Mouse (Mus musculus): ENCODE measurements around the gene Wiz. TPM values are rescaled to one million over a fixed set of nuclear protein-coding genes. Genes with fewer than 3 reads are reported as not detected.

Gene Wiz
- polyA plus RNA-seq, 2 experiments, result 36.0 to 63.8 TPM

- peaks cover 73% of the 10 kb centered on the region for H3K27me3 ChIP-seq (ENCODE audit: control insufficient read depth, insufficient read depth, low read length)
- no peak overlapping the region for H3K9ac ChIP-seq (ENCODE audit: low read depth, low read length, severe bottlenecking)
- H3K4me1 ChIP-seq (ENCODE audit: control insufficient read depth, insufficient read depth, low read length), result 0 out of 2 replicates have a peak, but pooled peaks cover 4% of the 10 kb centered on the region
- DNase-seq (ENCODE audit: low spot score) (no peak), ATAC-seq (ENCODE audit: low FRiP score, low read depth) (no peak)
- H3K9me3 ChIP-seq (ENCODE audit: control insufficient read depth, low read length), result no peaks in the 10 kb centered on the region
- TF ChIP-seq POLR2A (IDR thresholded peaks at IDR 0.05; ENCODE audit: borderline replicate concordance, extremely low read depth, insufficient read depth, insufficient read length), result no peak
- H3K36me3 ChIP-seq (ENCODE audit: control insufficient read depth, insufficient read depth, low read length), result no peaks in the 10 kb centered on the region
- H3K4me3 ChIP-seq (replicated peaks; ENCODE audit: low read length), result peak overlapping the region; percentile 24
- no peak overlapping the region for H3K27ac ChIP-seq (replicated peaks; ENCODE audit: low read depth, low read length)
- peak overlapping the region; percentile 33 for H3K4me2 ChIP-seq (replicated peaks; ENCODE audit: low read depth, low read length, severe bottlenecking)
- 3% methylated on average over 37 of the region's 37 CpGs for WGBS
Measured at GRCm38 (mm10) chr17:32396266-32396665, 7.0 kb upstream of the Wiz start.

DNA sequence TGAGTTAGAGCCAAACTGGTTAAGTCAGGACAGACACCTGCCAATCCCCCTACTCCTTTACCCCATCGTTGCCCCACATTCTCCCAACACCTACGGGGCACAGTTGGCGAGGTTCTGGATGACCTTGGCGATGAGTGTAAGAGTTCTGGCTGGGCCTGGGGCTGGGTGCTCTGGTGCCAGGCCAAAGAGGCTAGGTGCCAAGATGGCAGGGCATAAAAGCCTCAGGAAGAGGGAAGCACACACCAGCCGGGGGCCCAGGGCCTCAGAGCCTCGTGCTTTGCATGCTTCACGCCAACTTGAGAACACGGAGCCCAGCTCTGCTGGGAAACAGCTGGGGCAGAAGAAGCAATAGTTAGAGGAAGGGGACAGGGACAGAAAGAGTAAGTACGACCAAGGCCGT lies 4.7 kb upstream of the Wiz start:
- Histone ChIP-seq H3K9me3 (ENCODE audit: control insufficient read depth, low read length) (no peaks in the 10 kb centered on the region), H3K27me3 (ENCODE audit: control insufficient read depth, insufficient read depth, low read length) (peaks cover 76% of the 10 kb centered on the region), H3K4me2 (replicated peaks; ENCODE audit: low read depth, low read length, severe bottlenecking) (no peak overlapping the region), H3K27ac (replicated peaks; ENCODE audit: low read depth, low read length) (no peak overlapping the region), H3K4me3 (replicated peaks; ENCODE audit: low read length) (no peak overlapping the region), H3K36me3 (ENCODE audit: control insufficient read depth, insufficient read depth, low read length) (no peaks in the 10 kb centered on the region), H3K4me1 (ENCODE audit: control insufficient read depth, insufficient read depth, low read length) (0 out of 2 replicates have a peak, but pooled peaks cover 4% of the 10 kb centered on the region), H3K9ac (ENCODE audit: low read depth, low read length, severe bottlenecking) (no peak overlapping the region)
- WGBS, result 82% methylated on average over 10 of the region's 10 CpGs
- TF ChIP-seq POLR2A (IDR thresholded peaks at IDR 0.05; ENCODE audit: borderline replicate concordance, extremely low read depth, insufficient read depth, insufficient read length), result no peak
- ATAC-seq (ENCODE audit: low FRiP score, low read depth) (no peak), DNase-seq (ENCODE audit: low spot score) (no peak)

DNA sequence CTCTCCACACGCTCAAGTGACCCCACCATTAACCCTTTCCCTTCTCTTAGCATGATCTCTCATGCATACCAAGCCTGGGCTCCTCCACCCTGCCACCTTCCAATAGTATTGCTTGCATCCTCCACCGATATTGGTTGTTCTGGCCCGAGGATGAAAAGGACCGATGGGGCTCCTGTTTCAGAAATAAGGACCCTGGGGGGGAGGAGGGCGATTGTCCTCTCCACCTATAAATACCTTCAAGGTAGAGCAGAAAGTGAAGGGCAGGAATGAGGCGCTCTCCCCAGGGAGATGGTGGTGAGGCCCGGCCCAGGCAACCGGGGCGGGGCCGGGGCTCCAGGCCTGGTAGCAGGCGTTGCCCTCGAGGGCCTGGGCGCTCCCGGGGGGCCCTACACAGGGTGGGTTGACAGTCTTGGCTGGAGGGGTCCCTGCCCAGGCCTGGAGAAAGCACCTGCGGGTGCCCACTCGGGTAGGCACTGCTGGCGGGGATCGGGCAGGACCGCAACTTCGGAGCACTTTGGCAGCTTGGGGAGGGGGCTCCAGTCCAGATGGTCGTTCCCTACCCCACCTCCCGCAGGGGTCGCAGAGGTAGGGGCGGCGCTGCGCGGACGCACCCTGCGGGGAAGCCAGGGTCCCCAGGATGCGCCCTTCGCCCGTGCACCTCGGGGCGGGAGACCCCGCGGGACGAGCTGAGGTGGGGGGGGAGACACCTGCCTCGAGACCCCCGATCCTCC lies 704 bp downstream of the Wiz start:
- 0 out of 2 replicates have a peak, but pooled peaks cover 6% of the 10 kb centered on the region for H3K4me1 ChIP-seq (ENCODE audit: control insufficient read depth, insufficient read depth, low read length)
- no peak; the same call in 1 of the 2 replicates for ATAC-seq (ENCODE audit: low FRiP score, low read depth)
- peak overlapping the region; percentile 73 for H3K4me3 ChIP-seq (replicated peaks; ENCODE audit: low read length)
- peaks cover 29% of the 10 kb centered on the region for H3K27me3 ChIP-seq (ENCODE audit: control insufficient read depth, insufficient read depth, low read length)
- H3K9ac ChIP-seq (ENCODE audit: low read depth, low read length, severe bottlenecking), result peak overlapping the region; percentile 81
- H3K27ac ChIP-seq (replicated peaks; ENCODE audit: low read depth, low read length), result no peak overlapping the region; the same call in 1 of the 2 replicates
- peaks cover 26% of the 10 kb centered on the region for H3K36me3 ChIP-seq (ENCODE audit: control insufficient read depth, insufficient read depth, low read length)
- H3K4me2 ChIP-seq (replicated peaks; ENCODE audit: low read depth, low read length, severe bottlenecking), result peak overlapping the region; percentile 98
- H3K9me3 ChIP-seq (ENCODE audit: control insufficient read depth, low read length), result no peaks in the 10 kb centered on the region
- no peak for DNase-seq (ENCODE audit: low spot score)
- no peak for TF ChIP-seq POLR2A (IDR thresholded peaks at IDR 0.05; ENCODE audit: borderline replicate concordance, extremely low read depth, insufficient read depth, insufficient read length)
- under 1% methylated on average over 28 of the region's 39 CpGs for WGBS

DNA sequence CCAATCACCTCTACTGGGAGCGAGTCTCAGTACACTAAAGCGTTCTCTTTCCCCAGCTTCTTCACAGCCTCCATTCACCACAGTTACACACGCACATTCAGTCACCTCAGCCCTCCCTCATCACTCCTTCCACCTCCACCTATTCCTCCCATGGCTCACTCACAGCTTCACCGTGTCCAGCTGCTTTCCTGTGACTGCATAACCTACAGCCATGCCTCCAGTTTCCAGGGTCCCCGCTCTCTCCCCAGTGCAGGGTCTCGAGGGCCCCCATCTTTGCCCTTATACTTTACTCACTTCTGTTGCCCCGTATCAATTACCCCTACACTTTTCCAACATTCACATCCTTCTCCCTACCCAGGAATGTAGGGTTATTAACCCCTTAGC lies 1.3 kb downstream of the Wiz start:
- H3K4me3 ChIP-seq (replicated peaks; ENCODE audit: low read length), result peak overlapping the region; percentile 73
- H3K36me3 ChIP-seq (ENCODE audit: control insufficient read depth, insufficient read depth, low read length), result peaks cover 32% of the 10 kb centered on the region
- H3K9ac ChIP-seq (ENCODE audit: low read depth, low read length, severe bottlenecking), result peak overlapping the region; percentile 81; the same call in 1 of the 2 replicates
- TF ChIP-seq POLR2A (IDR thresholded peaks at IDR 0.05; ENCODE audit: borderline replicate concordance, extremely low read depth, insufficient read depth, insufficient read length), result no peak
- H3K9me3 ChIP-seq (ENCODE audit: control insufficient read depth, low read length), result no peaks in the 10 kb centered on the region
- 0 out of 2 replicates have a peak, but pooled peaks cover 6% of the 10 kb centered on the region for H3K4me1 ChIP-seq (ENCODE audit: control insufficient read depth, insufficient read depth, low read length)
- no peak for DNase-seq (ENCODE audit: low spot score)
- peak overlapping the region; percentile 98 for H3K4me2 ChIP-seq (replicated peaks; ENCODE audit: low read depth, low read length, severe bottlenecking)
- peaks cover 23% of the 10 kb centered on the region for H3K27me3 ChIP-seq (ENCODE audit: control insufficient read depth, insufficient read depth, low read length)
- no peak overlapping the region for H3K27ac ChIP-seq (replicated peaks; ENCODE audit: low read depth, low read length)
- no peak for ATAC-seq (ENCODE audit: low FRiP score, low read depth)
- WGBS, result 35% methylated on average over 7 of the region's 7 CpGs

- H3K4me3 ChIP-seq (replicated peaks; ENCODE audit: low read length), result no peak overlapping the region
- H3K9me3 ChIP-seq (ENCODE audit: control insufficient read depth, low read length), result no peaks in the 10 kb centered on the region
- no peak for DNase-seq (ENCODE audit: low spot score)
- ATAC-seq (ENCODE audit: low FRiP score, low read depth), result no peak
- WGBS, result 69% methylated on average over 9 of the region's 9 CpGs
- no peak overlapping the region for H3K4me2 ChIP-seq (replicated peaks; ENCODE audit: low read depth, low read length, severe bottlenecking)
- peaks cover 12% of the 10 kb centered on the region for H3K27me3 ChIP-seq (ENCODE audit: control insufficient read depth, insufficient read depth, low read length)
- H3K9ac ChIP-seq (ENCODE audit: low read depth, low read length, severe bottlenecking), result no peak overlapping the region
- 0 out of 2 replicates have a peak, but pooled peaks cover 6% of the 10 kb centered on the region for H3K4me1 ChIP-seq (ENCODE audit: control insufficient read depth, insufficient read depth, low read length)
- no peak overlapping the region for H3K27ac ChIP-seq (replicated peaks; ENCODE audit: low read depth, low read length)
- no peak for TF ChIP-seq POLR2A (IDR thresholded peaks at IDR 0.05; ENCODE audit: borderline replicate concordance, extremely low read depth, insufficient read depth, insufficient read length)
- peaks cover 35% of the 10 kb centered on the region for H3K36me3 ChIP-seq (ENCODE audit: control insufficient read depth, insufficient read depth, low read length)
Measured at GRCm38 (mm10) chr17:32386659-32387432, 2.4 kb downstream of the Wiz start.

All from limb, embryonic 14.5 days (tissue).